Mouse (Mus musculus) ES-Bruce4 (cell line): ENCODE data around the gene Zfyve9.

Experiments used
- CTCF ChIP-seq: IDR thresholded peaks from one replicate; pipeline ENCODE4 v1.8.1; 2011; ENCODE audit warnings: low read depth, low read length
- EP300 ChIP-seq: IDR thresholded peaks from 2 replicates; pipeline ENCODE4 v1.6.1; 2011; ENCODE audit warnings: low read depth, low read length; ENCODE audit not compliant: insufficient read depth
- POLR2A ChIP-seq: IDR thresholded peaks from one replicate; pipeline ENCODE4 v1.8.1; 2011; ENCODE audit warnings: low read length; ENCODE audit not compliant: insufficient read depth

DNA sequence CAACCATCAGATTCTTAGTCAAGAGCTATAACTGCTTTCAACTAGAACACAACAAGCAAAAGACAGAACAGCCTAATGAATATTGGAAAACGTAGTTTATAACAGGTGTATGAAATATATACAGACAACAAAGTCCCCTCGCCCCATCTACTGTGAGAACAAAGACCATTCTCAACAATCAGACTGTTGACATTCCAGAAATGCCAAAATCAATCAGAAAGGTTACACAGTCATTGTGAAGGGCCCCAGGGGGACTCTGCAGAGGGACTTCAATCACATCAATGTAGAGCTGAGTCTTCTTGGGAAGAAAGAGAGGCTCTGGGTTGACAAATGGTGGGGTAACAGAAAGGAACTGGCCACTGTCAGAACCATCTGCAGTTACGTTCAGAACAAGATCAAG, 49.0 kb downstream of the Zfyve9 start:
- TF ChIP-seq POLR2A: no peak
- no peak for TF ChIP-seq CTCF
- no peak for TF ChIP-seq EP300
